Mouse (Mus musculus): ENCODE data around the gene Epn2. TPM values are rescaled to one million over a fixed set of nuclear protein-coding genes. Genes with fewer than 3 reads are reported as not detected.

The Epn2 gene
- polyA plus RNA-seq, 1 experiment: 14.1 TPM

DNA sequence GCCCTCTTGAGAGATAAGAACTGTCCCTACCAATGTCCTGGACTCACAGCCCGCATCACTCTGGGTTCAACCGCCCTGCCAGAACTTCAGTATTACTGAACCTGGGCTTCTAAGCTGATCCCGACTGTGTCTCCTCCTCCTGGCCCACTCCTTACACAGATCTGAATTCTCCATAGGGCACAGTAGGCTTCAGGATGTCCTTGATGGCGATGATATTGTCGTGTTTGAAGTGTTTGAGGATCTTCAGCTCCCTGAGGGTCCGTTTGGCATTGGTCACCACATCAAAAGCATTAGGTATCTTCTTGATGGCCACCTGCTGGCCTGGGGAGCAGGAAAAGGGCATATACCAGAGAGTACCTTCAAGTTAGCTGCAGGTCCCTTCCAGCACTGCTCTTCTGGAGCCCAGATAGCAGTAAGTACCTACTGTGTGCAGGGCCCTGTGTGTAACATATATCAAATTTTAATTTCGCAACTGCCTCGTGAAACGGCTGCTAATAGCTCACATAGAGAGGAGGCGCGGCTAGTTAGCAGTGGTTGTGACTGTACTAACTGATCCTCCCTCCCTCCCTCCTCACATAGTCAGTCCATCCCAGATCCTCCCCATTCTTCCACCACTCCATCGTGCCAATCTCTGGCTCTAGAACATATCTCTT, 86.6 kb downstream of the Epn2 start:
- Histone ChIP-seq H3K36me3 (ENCODE audit: control insufficient read depth, insufficient read depth) (peaks cover 10% of the 10 kb centered on the region), H3K79me2 (ENCODE audit: control insufficient read depth, insufficient read depth) (peaks cover 15% of the 10 kb centered on the region), H3K27me3 (ENCODE audit: control insufficient read depth, insufficient read depth, insufficient read length) (no peaks in the 10 kb centered on the region), H3ac (ENCODE audit: control insufficient read depth, insufficient read length) (peak overlapping the region; percentile 14), H3K4me3 (peak overlapping the region; percentile 64), H3K4me2 (ENCODE audit: low read depth) (peak overlapping the region; percentile 87)
- TF ChIP-seq REST (IDR thresholded peaks at IDR 0.05; ENCODE audit: insufficient read depth, insufficient read length): no peak
- no peak for TF ChIP-seq CEBPB (IDR thresholded peaks at IDR 0.05; ENCODE audit: insufficient read depth, poor library complexity, severe bottlenecking)
- no peak for TF ChIP-seq MYOG (IDR thresholded peaks at IDR 0.05; ENCODE audit: control insufficient read depth in 1 of 3, insufficient read depth in 1 of 3, insufficient read length in 2 of 3, low read depth in 2 of 3)
- no peak for TF ChIP-seq POLR2AphosphoS2 (IDR thresholded peaks at IDR 0.05; ENCODE audit: insufficient read length, low read depth)
- TF ChIP-seq E2F4 (IDR thresholded peaks at IDR 0.05; ENCODE audit: insufficient read depth): no peak
- no peak for TF ChIP-seq TCF3 (IDR thresholded peaks at IDR 0.05; ENCODE audit: insufficient read length, low read depth)
- no peak for TF ChIP-seq SRF (IDR thresholded peaks at IDR 0.05; ENCODE audit: control insufficient read depth, insufficient read length, low read depth)

DNA sequence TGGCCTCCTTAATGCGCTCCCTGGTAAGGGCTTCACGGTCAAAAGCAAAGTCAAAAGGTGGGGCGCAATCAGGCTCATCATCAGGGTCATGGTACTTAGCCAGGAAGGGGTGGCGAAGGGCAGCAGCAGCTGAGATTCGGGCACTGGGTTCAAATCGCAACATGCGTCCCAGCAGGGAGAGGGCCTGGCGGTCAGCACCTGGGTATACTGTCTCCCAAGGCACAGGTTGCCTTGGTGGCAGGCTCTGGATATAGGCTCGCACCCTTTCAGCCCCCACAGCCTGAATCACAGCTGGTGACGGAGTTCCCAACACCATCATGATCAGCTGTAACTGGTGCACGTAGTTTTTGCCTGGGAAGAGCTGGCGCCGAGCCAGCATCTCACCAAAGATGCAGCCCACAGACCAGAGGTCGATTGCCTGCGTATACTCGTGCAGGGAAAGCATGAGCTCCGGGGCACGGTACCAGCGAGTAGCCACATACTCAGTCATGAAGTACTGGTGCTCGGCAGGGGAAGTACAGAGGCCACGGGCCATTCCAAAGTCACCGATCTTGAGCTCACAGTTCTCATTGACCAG, 88.5 kb downstream of the Epn2 start:
- TF ChIP-seq TCF3 (IDR thresholded peaks at IDR 0.05; ENCODE audit: insufficient read length, low read depth): no peak
- no peak for TF ChIP-seq SRF (IDR thresholded peaks at IDR 0.05; ENCODE audit: control insufficient read depth, insufficient read length, low read depth)
- TF ChIP-seq MYOD1 (IDR thresholded peaks at IDR 0.05; ENCODE audit: control insufficient read depth in 1 of 3, insufficient read length in 2 of 3, low read depth in 2 of 3): no peak
- no peak for TF ChIP-seq CEBPB (IDR thresholded peaks at IDR 0.05; ENCODE audit: insufficient read depth, poor library complexity, severe bottlenecking)
- no peak for TF ChIP-seq TCF12 (IDR thresholded peaks at IDR 0.05; ENCODE audit: insufficient read depth, poor library complexity, severe bottlenecking)
- TF ChIP-seq MAX (IDR thresholded peaks at IDR 0.05; ENCODE audit: low read depth): no peak
- TF ChIP-seq MYOG (IDR thresholded peaks at IDR 0.05; ENCODE audit: control insufficient read depth in 1 of 3, insufficient read depth in 1 of 3, insufficient read length in 2 of 3, low read depth in 2 of 3): no peak
- no peak for TF ChIP-seq E2F4 (IDR thresholded peaks at IDR 0.05; ENCODE audit: insufficient read depth)
- TF ChIP-seq POLR2A (IDR thresholded peaks at IDR 0.05; ENCODE audit: insufficient read length, low read depth): no peak
- Histone ChIP-seq H3K36me3 (ENCODE audit: control insufficient read depth, insufficient read depth) (peaks cover 10% of the 10 kb centered on the region), H3K4me3 (no peak overlapping the region), H3ac (ENCODE audit: control insufficient read depth, insufficient read length) (no peak overlapping the region), H3K79me2 (ENCODE audit: control insufficient read depth, insufficient read depth) (peaks cover 15% of the 10 kb centered on the region), H3K27me3 (ENCODE audit: control insufficient read depth, insufficient read depth, insufficient read length) (no peaks in the 10 kb centered on the region), H3K4me2 (ENCODE audit: low read depth) (no peak overlapping the region)

DNA sequence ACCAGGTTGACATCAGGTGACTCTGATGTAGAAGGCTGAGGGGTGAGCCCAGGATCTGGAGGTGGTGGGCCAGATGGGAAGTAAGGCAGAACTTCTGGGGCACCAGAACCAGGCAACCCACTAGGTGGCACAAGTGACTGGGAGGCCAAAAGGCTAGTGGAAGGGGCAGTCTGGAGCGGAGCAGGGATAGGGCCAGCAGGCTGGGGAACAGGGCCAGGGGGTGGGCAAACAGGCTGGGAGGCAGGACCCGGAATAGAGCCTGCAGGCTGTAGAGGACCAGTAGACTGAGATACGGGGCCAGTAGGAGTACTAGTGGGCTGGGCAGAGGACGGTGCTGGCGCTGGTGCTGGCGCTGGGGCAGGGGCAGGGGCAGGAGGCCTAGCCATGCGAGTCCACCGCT, 89.6 kb downstream of the Epn2 start:
- Histone ChIP-seq H3K36me3 (ENCODE audit: control insufficient read depth, insufficient read depth) (peaks cover 10% of the 10 kb centered on the region), H3K79me2 (ENCODE audit: control insufficient read depth, insufficient read depth) (peaks cover 15% of the 10 kb centered on the region), H3K4me2 (ENCODE audit: low read depth) (no peak overlapping the region), H3ac (ENCODE audit: control insufficient read depth, insufficient read length) (no peak overlapping the region), H3K27me3 (ENCODE audit: control insufficient read depth, insufficient read depth, insufficient read length) (no peaks in the 10 kb centered on the region), H3K4me3 (no peak overlapping the region)
- no peak for TF ChIP-seq MYOD1 (IDR thresholded peaks at IDR 0.05; ENCODE audit: control insufficient read depth in 1 of 3, insufficient read length in 2 of 3, low read depth in 2 of 3)
- no peak for TF ChIP-seq MYOG (IDR thresholded peaks at IDR 0.05; ENCODE audit: control insufficient read depth in 1 of 3, insufficient read depth in 1 of 3, insufficient read length in 2 of 3, low read depth in 2 of 3)
- no peak for TF ChIP-seq SRF (IDR thresholded peaks at IDR 0.05; ENCODE audit: control insufficient read depth, insufficient read length, low read depth)
- no peak for TF ChIP-seq POLR2AphosphoS2 (IDR thresholded peaks at IDR 0.05; ENCODE audit: insufficient read length, low read depth)
- TF ChIP-seq CEBPB (IDR thresholded peaks at IDR 0.05; ENCODE audit: insufficient read depth, poor library complexity, severe bottlenecking): no peak
- TF ChIP-seq TCF3 (IDR thresholded peaks at IDR 0.05; ENCODE audit: insufficient read length, low read depth): no peak
- TF ChIP-seq REST (IDR thresholded peaks at IDR 0.05; ENCODE audit: insufficient read depth, insufficient read length): no peak
- no peak for TF ChIP-seq E2F4 (IDR thresholded peaks at IDR 0.05; ENCODE audit: insufficient read depth)
- no peak for TF ChIP-seq USF1 (IDR thresholded peaks at IDR 0.05; ENCODE audit: low read depth)
- no peak for TF ChIP-seq TCF12 (IDR thresholded peaks at IDR 0.05; ENCODE audit: insufficient read depth, poor library complexity, severe bottlenecking)
- no peak for TF ChIP-seq POLR2A (IDR thresholded peaks at IDR 0.05; ENCODE audit: insufficient read length, low read depth)
- no peak for TF ChIP-seq MAX (IDR thresholded peaks at IDR 0.05; ENCODE audit: low read depth)

DNA sequence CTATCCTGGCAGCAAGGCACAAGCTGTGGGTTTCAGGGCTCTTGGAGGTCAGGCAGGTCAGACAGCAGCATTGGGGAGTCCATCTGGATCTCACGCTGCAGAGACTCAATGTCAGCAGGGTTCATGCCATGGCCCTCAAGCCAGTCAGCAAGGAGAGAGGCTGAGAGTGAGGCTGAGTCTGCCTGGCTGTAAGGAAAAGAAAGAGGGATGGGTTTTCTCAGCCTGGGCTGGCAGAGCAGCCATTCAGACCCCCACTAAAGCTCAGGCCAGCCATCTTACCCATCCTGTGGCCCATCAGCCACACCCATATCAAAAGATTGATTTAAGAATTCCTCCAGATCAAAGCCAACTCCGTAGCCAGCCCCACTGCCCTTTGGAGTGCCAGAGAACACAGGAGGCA, 90.4 kb downstream of the Epn2 start:
- Histone ChIP-seq H3ac (ENCODE audit: control insufficient read depth, insufficient read length) (no peak overlapping the region), H3K4me2 (ENCODE audit: low read depth) (no peak overlapping the region), H3K27me3 (ENCODE audit: control insufficient read depth, insufficient read depth, insufficient read length) (no peaks in the 10 kb centered on the region), H3K36me3 (ENCODE audit: control insufficient read depth, insufficient read depth) (peaks cover 10% of the 10 kb centered on the region), H3K4me3 (no peak overlapping the region), H3K79me2 (ENCODE audit: control insufficient read depth, insufficient read depth) (peaks cover 15% of the 10 kb centered on the region)
- TF ChIP-seq POLR2A (IDR thresholded peaks at IDR 0.05; ENCODE audit: insufficient read length, low read depth): no peak
- no peak for TF ChIP-seq MYOG (IDR thresholded peaks at IDR 0.05; ENCODE audit: control insufficient read depth in 1 of 3, insufficient read depth in 1 of 3, insufficient read length in 2 of 3, low read depth in 2 of 3)
- no peak for TF ChIP-seq REST (IDR thresholded peaks at IDR 0.05; ENCODE audit: insufficient read depth, insufficient read length)
- no peak for TF ChIP-seq POLR2AphosphoS2 (IDR thresholded peaks at IDR 0.05; ENCODE audit: insufficient read length, low read depth)
- TF ChIP-seq E2F4 (IDR thresholded peaks at IDR 0.05; ENCODE audit: insufficient read depth): no peak
- no peak for TF ChIP-seq MYOD1 (IDR thresholded peaks at IDR 0.05; ENCODE audit: control insufficient read depth in 1 of 3, insufficient read length in 2 of 3, low read depth in 2 of 3)
- no peak for TF ChIP-seq USF1 (IDR thresholded peaks at IDR 0.05; ENCODE audit: low read depth)
- no peak for TF ChIP-seq CEBPB (IDR thresholded peaks at IDR 0.05; ENCODE audit: insufficient read depth, poor library complexity, severe bottlenecking)
- TF ChIP-seq MAX (IDR thresholded peaks at IDR 0.05; ENCODE audit: low read depth): no peak
- no peak for TF ChIP-seq TCF12 (IDR thresholded peaks at IDR 0.05; ENCODE audit: insufficient read depth, poor library complexity, severe bottlenecking)
- no peak for TF ChIP-seq TCF3 (IDR thresholded peaks at IDR 0.05; ENCODE audit: insufficient read length, low read depth)
- TF ChIP-seq SRF (IDR thresholded peaks at IDR 0.05; ENCODE audit: control insufficient read depth, insufficient read length, low read depth): no peak
